Mouse (Mus musculus): ENCODE measurements around the gene Ptgfrn. TPM values are rescaled to one million over a fixed set of nuclear protein-coding genes. Genes with fewer than 3 reads are reported as not detected.

The Ptgfrn gene
- polyA plus RNA-seq, 1 experiment from 2014 or later = 3.5 TPM

DNA sequence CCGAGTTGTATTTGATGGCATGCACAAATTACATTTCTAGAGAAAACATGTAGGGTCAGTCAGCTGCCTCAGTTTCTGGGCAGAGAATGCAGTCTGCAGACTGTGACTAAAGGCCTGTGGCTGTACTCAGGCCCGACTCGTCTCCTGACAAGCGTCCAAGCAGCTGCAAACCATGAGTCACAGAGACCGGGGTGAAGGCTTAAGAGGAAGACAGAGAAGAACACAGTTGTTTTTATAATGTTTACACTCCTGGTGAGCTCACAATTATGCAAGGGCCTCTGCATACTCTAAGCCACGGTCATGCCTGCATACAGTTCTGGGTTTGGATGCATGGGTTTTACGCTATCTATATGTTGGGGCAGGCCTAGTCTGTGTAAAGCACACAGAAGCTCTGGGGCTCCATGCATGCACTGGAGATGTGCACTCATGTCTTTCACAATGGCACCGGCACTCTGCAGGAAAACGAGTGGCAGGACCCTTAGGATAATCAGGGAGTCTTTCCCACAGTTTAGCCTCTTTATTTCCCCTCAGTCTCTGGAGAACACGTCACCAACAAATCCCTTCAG is 39.8 kb downstream of the Ptgfrn start:
- Histone ChIP-seq H3K27ac (ENCODE audit: low read depth, low read length) (no peak overlapping the region), H3K36me3 (ENCODE audit: control insufficient read depth, insufficient read depth, low read length) (no peaks in the 10 kb centered on the region), H3K4me1 (replicated peaks; ENCODE audit: control insufficient read depth, insufficient read depth, low read length) (no peaks in the 10 kb centered on the region), H3K27me3 (ENCODE audit: control insufficient read depth, insufficient read depth, low read length) (no peaks in the 10 kb centered on the region), H3K4me3 (ENCODE audit: low read depth, low read length) (no peak overlapping the region), H3K9ac (ENCODE audit: low read depth, low read length) (no peak overlapping the region), H3K9me3 (ENCODE audit: control insufficient read depth, low read length) (no peaks in the 10 kb centered on the region), H3K4me2 (replicated peaks; ENCODE audit: low read depth, low read length) (no peak overlapping the region)
- 64% methylated on average over 10 of the region's 10 CpGs for WGBS
- no peak for DNase-seq (ENCODE audit: low spot score)
- ATAC-seq (ENCODE audit: low FRiP score) = no peak

DNA sequence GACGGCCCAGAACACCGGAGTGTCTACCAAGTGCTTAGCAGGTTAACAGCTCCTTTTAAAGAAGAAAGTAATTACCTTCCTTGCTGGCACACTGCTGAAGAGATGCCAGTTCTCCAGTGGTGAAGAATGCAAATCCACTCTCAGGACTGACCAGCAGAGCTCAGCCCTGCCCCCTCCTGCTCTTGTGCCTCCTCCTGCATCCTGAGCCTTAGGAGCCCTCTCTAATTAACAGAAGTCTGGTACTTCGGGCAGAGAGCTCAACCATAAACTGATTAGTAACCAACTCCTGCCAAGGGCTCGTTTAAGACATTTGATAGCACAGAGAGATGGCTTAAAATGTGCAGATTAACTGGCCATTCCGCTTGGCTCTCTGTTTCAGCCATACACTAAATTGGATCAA is 41.4 kb downstream of the Ptgfrn start:
- H3K4me2 ChIP-seq (replicated peaks; ENCODE audit: low read depth, low read length) = no peak overlapping the region
- H3K27ac ChIP-seq (ENCODE audit: low read depth, low read length) = no peak overlapping the region
- ATAC-seq (ENCODE audit: low FRiP score) (no peak), DNase-seq (ENCODE audit: low spot score) (no peak)
- H3K9me3 ChIP-seq (ENCODE audit: control insufficient read depth, low read length) = no peaks in the 10 kb centered on the region
- no peaks in the 10 kb centered on the region for H3K36me3 ChIP-seq (ENCODE audit: control insufficient read depth, insufficient read depth, low read length)
- 75% methylated on average over 5 of the region's 5 CpGs for WGBS
- no peak overlapping the region for H3K9ac ChIP-seq (ENCODE audit: low read depth, low read length)
- H3K4me1 ChIP-seq (replicated peaks; ENCODE audit: control insufficient read depth, insufficient read depth, low read length) = no peaks in the 10 kb centered on the region
- H3K4me3 ChIP-seq (ENCODE audit: low read depth, low read length) = no peak overlapping the region
- no peaks in the 10 kb centered on the region for H3K27me3 ChIP-seq (ENCODE audit: control insufficient read depth, insufficient read depth, low read length)

DNA sequence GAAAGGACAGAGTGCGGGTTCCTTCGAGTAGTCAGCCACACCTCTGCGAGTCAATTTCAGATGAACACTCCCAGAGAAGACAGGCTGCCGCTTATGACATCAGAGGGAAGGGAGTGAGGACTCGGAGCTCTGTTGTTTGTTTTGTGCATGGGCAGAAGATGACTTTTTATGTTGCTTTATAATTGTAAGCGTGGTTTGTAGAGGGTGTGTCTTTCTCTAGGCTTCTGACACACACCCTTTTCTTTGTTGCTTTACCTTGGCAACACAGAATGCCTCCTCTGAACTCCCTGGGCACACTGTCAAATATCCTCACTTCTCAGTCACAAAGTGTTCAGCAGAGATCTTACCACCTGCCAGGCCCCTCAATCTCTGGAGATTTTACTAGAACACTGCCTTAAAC is 43.9 kb downstream of the Ptgfrn start:
- H3K4me2 ChIP-seq (replicated peaks; ENCODE audit: low read depth, low read length) = no peak overlapping the region
- H3K27ac ChIP-seq (ENCODE audit: low read depth, low read length) = no peak overlapping the region
- no peaks in the 10 kb centered on the region for H3K9me3 ChIP-seq (ENCODE audit: control insufficient read depth, low read length)
- no peak overlapping the region for H3K4me3 ChIP-seq (ENCODE audit: low read depth, low read length)
- no peak for ATAC-seq (ENCODE audit: low FRiP score)
- H3K9ac ChIP-seq (ENCODE audit: low read depth, low read length) = no peak overlapping the region
- WGBS = 87% methylated on average over 6 of the region's 6 CpGs
- no peaks in the 10 kb centered on the region for H3K27me3 ChIP-seq (ENCODE audit: control insufficient read depth, insufficient read depth, low read length)
- DNase-seq (ENCODE audit: low spot score) = no peak
- H3K36me3 ChIP-seq (ENCODE audit: control insufficient read depth, insufficient read depth, low read length) = no peaks in the 10 kb centered on the region
- H3K4me1 ChIP-seq (replicated peaks; ENCODE audit: control insufficient read depth, insufficient read depth, low read length) = no peaks in the 10 kb centered on the region

DNA sequence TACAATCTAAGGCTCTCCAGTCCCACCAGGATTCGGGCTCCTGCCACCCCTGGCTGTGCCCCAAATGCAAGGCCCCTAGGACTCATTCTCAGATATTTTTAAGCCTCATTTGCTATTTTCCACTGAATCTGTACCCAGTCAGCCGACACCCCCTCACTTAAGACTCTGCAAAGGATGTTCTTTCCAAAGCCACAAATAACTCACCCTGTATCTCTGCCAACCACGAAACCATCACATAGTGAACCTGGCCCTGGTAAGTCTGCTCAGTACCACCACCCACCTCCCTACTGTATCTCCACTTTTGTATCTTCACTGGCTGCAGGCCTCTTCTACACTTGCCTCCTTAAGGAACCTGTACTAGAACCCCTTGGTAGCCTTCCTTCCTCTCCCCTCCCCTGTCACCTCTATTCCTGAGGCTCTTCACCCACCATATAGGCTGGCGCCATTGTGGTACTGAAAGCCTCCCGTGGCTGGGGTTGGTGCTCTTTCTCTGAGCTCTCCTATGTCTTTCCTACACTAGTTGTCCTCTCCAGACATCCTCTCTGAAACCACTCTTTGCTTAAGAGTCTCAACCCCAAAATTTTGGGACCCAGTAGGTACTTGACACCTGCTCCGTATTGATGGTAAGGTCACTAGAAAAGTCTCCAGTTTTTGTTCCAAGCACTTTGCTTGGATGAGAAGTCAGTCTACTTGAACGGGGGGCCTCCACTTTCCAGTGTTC is 48.1 kb downstream of the Ptgfrn start:
- H3K9me3 ChIP-seq (ENCODE audit: control insufficient read depth, low read length) = no peaks in the 10 kb centered on the region

DNA sequence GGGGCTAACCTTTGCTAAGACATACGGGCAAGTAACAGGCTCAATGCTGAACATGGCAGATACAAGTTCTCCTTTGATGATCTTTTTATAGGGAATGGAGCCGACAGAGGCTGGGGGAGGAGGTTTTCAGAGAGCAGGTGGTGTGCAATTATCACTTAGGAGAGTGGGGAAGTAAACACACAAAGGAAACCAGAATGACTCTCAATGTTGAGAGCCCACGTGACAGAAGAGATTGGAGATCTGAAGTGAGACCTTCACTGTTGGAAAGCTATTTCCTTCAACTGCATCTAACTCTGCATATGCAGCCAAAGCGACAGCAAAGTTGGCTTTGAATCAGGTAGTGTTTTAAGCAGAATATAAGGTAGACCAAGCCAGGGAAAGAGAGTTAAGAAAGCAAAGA is 50.9 kb downstream of the Ptgfrn start:
- Histone ChIP-seq H3K9me3 (ENCODE audit: control insufficient read depth, low read length) (no peaks in the 10 kb centered on the region), H3K27ac (ENCODE audit: low read depth, low read length) (no peak overlapping the region), H3K4me2 (replicated peaks; ENCODE audit: low read depth, low read length) (no peak overlapping the region), H3K4me3 (ENCODE audit: low read depth, low read length) (no peak overlapping the region), H3K9ac (ENCODE audit: low read depth, low read length) (no peak overlapping the region), H3K27me3 (ENCODE audit: control insufficient read depth, insufficient read depth, low read length) (no peaks in the 10 kb centered on the region), H3K4me1 (replicated peaks; ENCODE audit: control insufficient read depth, insufficient read depth, low read length) (no peaks in the 10 kb centered on the region), H3K36me3 (ENCODE audit: control insufficient read depth, insufficient read depth, low read length) (no peaks in the 10 kb centered on the region)
- DNase-seq (ENCODE audit: low spot score) (no peak), ATAC-seq (ENCODE audit: low FRiP score) (no peak)
- WGBS = 87% methylated on average over 4 of the region's 4 CpGs

More for the DNA sequence above, 48.1 kb downstream of the Ptgfrn start:
- no peak for DNase-seq (ENCODE audit: low spot score)
- Histone ChIP-seq H3K9ac (ENCODE audit: low read depth, low read length) (no peak overlapping the region), H3K27ac (ENCODE audit: low read depth, low read length) (no peak overlapping the region), H3K4me2 (replicated peaks; ENCODE audit: low read depth, low read length) (no peak overlapping the region), H3K4me3 (ENCODE audit: low read depth, low read length) (no peak overlapping the region), H3K36me3 (ENCODE audit: control insufficient read depth, insufficient read depth, low read length) (no peaks in the 10 kb centered on the region), H3K4me1 (replicated peaks; ENCODE audit: control insufficient read depth, insufficient read depth, low read length) (no peaks in the 10 kb centered on the region), H3K27me3 (ENCODE audit: control insufficient read depth, insufficient read depth, low read length) (no peaks in the 10 kb centered on the region)
- WGBS = 93% methylated on average over 7 of the region's 7 CpGs
- ATAC-seq (ENCODE audit: low FRiP score) = no peak

DNA sequence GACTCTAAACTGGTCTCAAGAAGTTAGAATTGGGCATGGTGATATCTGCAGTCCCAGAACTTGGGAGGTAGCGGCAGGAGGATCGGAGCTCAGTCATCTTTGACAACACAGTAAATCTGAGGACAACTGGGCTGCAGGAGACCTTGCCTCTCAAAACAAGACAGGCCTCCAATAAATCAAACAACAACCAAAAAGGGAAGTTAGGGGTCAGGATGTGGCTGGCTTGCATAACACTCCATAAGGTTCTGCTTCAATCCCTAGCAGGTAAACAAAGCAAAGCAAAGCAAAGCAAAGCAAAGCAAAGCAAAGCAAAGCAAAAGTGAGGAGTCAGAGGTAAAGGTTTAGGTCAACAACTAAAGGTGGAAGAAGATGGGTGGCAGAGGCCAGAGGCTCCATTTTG is 51.9 kb downstream of the Ptgfrn start:
- ATAC-seq (ENCODE audit: low FRiP score) (no peak), DNase-seq (ENCODE audit: low spot score) (no peak)
- H3K4me1 ChIP-seq (replicated peaks; ENCODE audit: control insufficient read depth, insufficient read depth, low read length) = no peaks in the 10 kb centered on the region
- H3K9me3 ChIP-seq (ENCODE audit: control insufficient read depth, low read length) = no peaks in the 10 kb centered on the region
- no peaks in the 10 kb centered on the region for H3K27me3 ChIP-seq (ENCODE audit: control insufficient read depth, insufficient read depth, low read length)
- H3K4me2 ChIP-seq (replicated peaks; ENCODE audit: low read depth, low read length) = no peak overlapping the region
- no peaks in the 10 kb centered on the region for H3K36me3 ChIP-seq (ENCODE audit: control insufficient read depth, insufficient read depth, low read length)
- H3K9ac ChIP-seq (ENCODE audit: low read depth, low read length) = no peak overlapping the region
- no peak overlapping the region for H3K4me3 ChIP-seq (ENCODE audit: low read depth, low read length)
- WGBS = 95% methylated on average over 2 of the region's 2 CpGs
- H3K27ac ChIP-seq (ENCODE audit: low read depth, low read length) = no peak overlapping the region

DNA sequence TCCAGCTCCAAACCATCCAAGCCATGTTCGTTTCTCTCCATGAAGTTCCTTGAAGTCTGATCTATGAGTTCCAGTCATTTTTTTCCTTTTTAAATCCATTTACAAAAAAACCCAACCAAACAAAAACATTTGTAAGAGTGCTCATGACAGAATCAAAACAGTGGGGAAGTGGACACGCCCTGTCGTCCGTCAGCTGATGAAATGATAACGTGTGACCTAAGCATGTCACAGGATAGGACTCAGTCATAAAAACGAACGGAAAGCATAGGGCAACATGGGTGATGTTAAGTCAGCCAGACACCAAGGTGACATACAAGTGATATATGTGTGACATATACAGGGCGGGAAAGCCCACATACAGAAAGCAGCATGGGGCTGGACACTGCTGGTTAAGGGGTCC is 54.9 kb downstream of the Ptgfrn start:
- no peak overlapping the region for H3K9ac ChIP-seq (ENCODE audit: low read depth, low read length)
- H3K9me3 ChIP-seq (ENCODE audit: control insufficient read depth, low read length) = no peaks in the 10 kb centered on the region
- H3K27me3 ChIP-seq (ENCODE audit: control insufficient read depth, insufficient read depth, low read length) = no peaks in the 10 kb centered on the region
- H3K36me3 ChIP-seq (ENCODE audit: control insufficient read depth, insufficient read depth, low read length) = no peaks in the 10 kb centered on the region
- no peak overlapping the region for H3K4me2 ChIP-seq (replicated peaks; ENCODE audit: low read depth, low read length)
- no peak overlapping the region for H3K4me3 ChIP-seq (ENCODE audit: low read depth, low read length)
- 88% methylated on average over 8 of the region's 8 CpGs for WGBS
- H3K27ac ChIP-seq (ENCODE audit: low read depth, low read length) = no peak overlapping the region
- H3K4me1 ChIP-seq (replicated peaks; ENCODE audit: control insufficient read depth, insufficient read depth, low read length) = no peaks in the 10 kb centered on the region
- ATAC-seq (ENCODE audit: low FRiP score) = no peak
- DNase-seq (ENCODE audit: low spot score) = no peak

DNA sequence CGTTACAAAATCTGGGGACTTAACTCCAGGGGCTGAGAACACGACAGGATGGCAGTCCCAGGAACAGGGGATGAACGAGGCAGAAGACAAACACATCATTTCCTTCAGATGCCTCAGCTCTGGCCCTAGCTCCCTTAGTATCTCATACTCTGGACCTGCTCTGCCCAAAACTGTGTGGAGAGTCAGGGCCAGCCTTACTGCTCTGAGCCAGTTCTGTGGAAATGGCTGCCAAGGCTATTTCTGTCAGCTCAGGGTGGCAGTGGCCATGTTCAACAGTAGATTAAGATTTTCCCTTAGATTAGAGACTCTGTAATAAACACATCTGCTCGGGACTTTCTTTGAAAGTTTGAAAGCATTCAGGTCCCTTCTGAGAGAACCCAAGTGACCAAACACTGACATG is 58.5 kb downstream of the Ptgfrn start:
- H3K27ac ChIP-seq (ENCODE audit: low read depth, low read length) = no peak overlapping the region
- H3K36me3 ChIP-seq (ENCODE audit: control insufficient read depth, insufficient read depth, low read length) = no peaks in the 10 kb centered on the region
- ATAC-seq (ENCODE audit: low FRiP score) (no peak), DNase-seq (ENCODE audit: low spot score) (no peak)
- WGBS = 83% methylated on average over 4 of the region's 4 CpGs
- no peaks in the 10 kb centered on the region for H3K4me1 ChIP-seq (replicated peaks; ENCODE audit: control insufficient read depth, insufficient read depth, low read length)
- no peaks in the 10 kb centered on the region for H3K27me3 ChIP-seq (ENCODE audit: control insufficient read depth, insufficient read depth, low read length)
- H3K4me2 ChIP-seq (replicated peaks; ENCODE audit: low read depth, low read length) = no peak overlapping the region
- H3K4me3 ChIP-seq (ENCODE audit: low read depth, low read length) = no peak overlapping the region
- H3K9me3 ChIP-seq (ENCODE audit: control insufficient read depth, low read length) = no peaks in the 10 kb centered on the region
- no peak overlapping the region for H3K9ac ChIP-seq (ENCODE audit: low read depth, low read length)

DNA sequence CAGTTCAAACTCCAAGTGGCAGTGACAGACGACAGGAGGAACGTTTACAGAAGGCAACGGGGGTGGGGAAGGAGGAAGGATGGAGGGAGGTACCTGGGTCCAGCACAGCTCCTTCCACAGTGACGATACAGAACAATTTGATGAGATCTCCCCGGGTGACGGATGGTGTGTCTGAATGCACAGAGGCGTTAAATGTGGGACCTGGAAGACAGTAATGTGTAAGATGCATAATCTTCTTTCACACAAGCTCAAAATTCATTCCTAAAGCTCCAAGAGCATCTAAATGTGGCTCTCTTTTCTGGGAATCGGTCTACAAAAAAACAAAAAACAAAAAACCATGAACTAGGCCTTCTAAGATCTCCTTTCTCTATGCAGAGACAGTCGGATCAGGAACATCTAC is 60.1 kb downstream of the Ptgfrn start:
- ATAC-seq (ENCODE audit: low FRiP score) (no peak), DNase-seq (ENCODE audit: low spot score) (no peak)
- H3K27ac ChIP-seq (ENCODE audit: low read depth, low read length) = no peak overlapping the region
- no peaks in the 10 kb centered on the region for H3K36me3 ChIP-seq (ENCODE audit: control insufficient read depth, insufficient read depth, low read length)
- H3K9ac ChIP-seq (ENCODE audit: low read depth, low read length) = no peak overlapping the region
- no peak overlapping the region for H3K4me2 ChIP-seq (replicated peaks; ENCODE audit: low read depth, low read length)
- H3K9me3 ChIP-seq (ENCODE audit: control insufficient read depth, low read length) = no peaks in the 10 kb centered on the region
- H3K4me3 ChIP-seq (ENCODE audit: low read depth, low read length) = no peak overlapping the region
- WGBS = 68% methylated on average over 9 of the region's 9 CpGs
- H3K4me1 ChIP-seq (replicated peaks; ENCODE audit: control insufficient read depth, insufficient read depth, low read length) = no peaks in the 10 kb centered on the region
- H3K27me3 ChIP-seq (ENCODE audit: control insufficient read depth, insufficient read depth, low read length) = no peaks in the 10 kb centered on the region

Measured in hindbrain, embryonic 11.5 days (tissue).